Mouse (Mus musculus) heart, postnatal 14 days (tissue): ENCODE measurements around the gene Gm45623. TPM values are rescaled to one million over a fixed set of nuclear protein-coding genes. Genes with fewer than 3 reads are reported as not detected.
A peak's percentile ranks its signal among the peaks of the same experiment; 100 is the strongest.

Experiments
- DNase-seq, 2 experiments: peaks; one replicate each; pipeline ENCODE4 v3.0.0; 2021 to 2022
- intact Hi-C: fragments of 180-260 bp; cut with DNase I; formaldehyde crosslinking; loops from one replicate; pipeline ENCODE4 v1.15.1; 2025
- total RNA-seq, 2 experiments: library from RNA; stranded (reverse); gene quantifications; 2 replicates each; pipeline ENCODE4 v1.2.3; 2021

The Gm45623 gene
- total RNA-seq, 2 experiments from 2014 or later, result 1.1 TPM; not detected in 1

- peak; percentile 48 to 70 for DNase-seq
- intact Hi-C loops, result loop anchor here (2.0 to 5.0 kb wide), 2 partner anchors 99 to 195 kb away; no protein-coding TSS in a partner anchor
These were observed 2.2 kb upstream of the Gm45623 start for GRCm38 (mm10) chr13:56755871-56756270.

GRCm38 (mm10) chr13:56752474-56753191 lies 994 bp downstream of the Gm45623 start:
- intact Hi-C loops, result no loop called here
- DNase-seq, result no peak

- intact Hi-C loops, result no loop called here
- DNase-seq, result no peak
These were observed 1.9 kb downstream of the Gm45623 start for GRCm38 (mm10) chr13:56751774-56752173.

- no peak for DNase-seq
- intact Hi-C loops, result no loop called here
These were observed 4.2 kb downstream of the Gm45623 start for GRCm38 (mm10) chr13:56749377-56749776.

GRCm38 (mm10) chr13:56747554-56747953 lies 6.1 kb downstream of the Gm45623 start:
- intact Hi-C loops, result no loop called here
- no peak for DNase-seq

- intact Hi-C loops, result no loop called here
- no peak for DNase-seq
These were observed 6.7 kb downstream of the Gm45623 start for GRCm38 (mm10) chr13:56746739-56747532.

GRCm38 (mm10) chr13:56742325-56742901 lies 11.2 kb downstream of the Gm45623 start:
- intact Hi-C loops, result no loop called here
- DNase-seq, result no peak

- DNase-seq, result no peak
- intact Hi-C loops, result no loop called here
These were observed 11.9 kb downstream of the Gm45623 start for GRCm38 (mm10) chr13:56741691-56742090.

- DNase-seq, result no peak
- intact Hi-C loops, result no loop called here
These were observed 13.1 kb downstream of the Gm45623 start for GRCm38 (mm10) chr13:56740496-56740895.

- intact Hi-C loops, result loop anchor here (5.0 kb wide), 1 partner anchor 162 kb away; no protein-coding TSS in a partner anchor
- no peak for DNase-seq
These were observed 14.1 kb downstream of the Gm45623 start for GRCm38 (mm10) chr13:56739556-56739955.

GRCm38 (mm10) chr13:56735212-56735875 lies 18.3 kb downstream of the Gm45623 start:
- peak; percentile 34 to 50 for DNase-seq

GRCm38 (mm10) chr13:56734617-56735016 lies 19.0 kb downstream of the Gm45623 start:
- intact Hi-C loops, result loop anchor here (2.0 to 5.0 kb wide), 2 partner anchors 157 to 178 kb away; no protein-coding TSS in a partner anchor
- DNase-seq, result no peak

More at GRCm38 (mm10) chr13:56735212-56735875, 18.3 kb downstream of the Gm45623 start:
- intact Hi-C loops, result loop anchor here (2.0 to 5.0 kb wide), 2 partner anchors 158 to 179 kb away; no protein-coding TSS in a partner anchor

- intact Hi-C loops, result no loop called here
- no peak for DNase-seq
These were observed 24.6 kb downstream of the Gm45623 start for GRCm38 (mm10) chr13:56729046-56729445.

- intact Hi-C loops, result no loop called here
- no peak for DNase-seq
These were observed 27.1 kb downstream of the Gm45623 start for GRCm38 (mm10) chr13:56726551-56726950.

- DNase-seq, result no peak
These were observed 41.4 kb downstream of the Gm45623 start for GRCm38 (mm10) chr13:56712221-56712620.

GRCm38 (mm10) chr13:56710620-56711019 lies 43.0 kb downstream of the Gm45623 start:
- DNase-seq, result no peak
- intact Hi-C loops, result no loop called here

More at GRCm38 (mm10) chr13:56712221-56712620, 41.4 kb downstream of the Gm45623 start:
- intact Hi-C loops, result no loop called here

- no peak for DNase-seq
These were observed 46.0 kb downstream of the Gm45623 start for GRCm38 (mm10) chr13:56707606-56708005.

GRCm38 (mm10) chr13:56707111-56707510 lies 46.5 kb downstream of the Gm45623 start:
- DNase-seq, result no peak
- intact Hi-C loops, result no loop called here

More at GRCm38 (mm10) chr13:56707606-56708005, 46.0 kb downstream of the Gm45623 start:
- intact Hi-C loops, result no loop called here

- intact Hi-C loops, result loop anchor here (5.0 kb wide), 1 partner anchor 42 kb away; no protein-coding TSS in a partner anchor
- DNase-seq, result no peak
These were observed 49.0 kb downstream of the Gm45623 start for GRCm38 (mm10) chr13:56704596-56704995.

- intact Hi-C loops, result loop anchor here (5.0 kb wide), 1 partner anchor 42 kb away; no protein-coding TSS in a partner anchor
- DNase-seq, result peak in 1 of 2 experiments; percentile 17
These were observed 49.7 kb downstream of the Gm45623 start for GRCm38 (mm10) chr13:56703871-56704321.
